8 mouse cellular contexts compared by ENCODE assay signal in the genomic region with DNA sequence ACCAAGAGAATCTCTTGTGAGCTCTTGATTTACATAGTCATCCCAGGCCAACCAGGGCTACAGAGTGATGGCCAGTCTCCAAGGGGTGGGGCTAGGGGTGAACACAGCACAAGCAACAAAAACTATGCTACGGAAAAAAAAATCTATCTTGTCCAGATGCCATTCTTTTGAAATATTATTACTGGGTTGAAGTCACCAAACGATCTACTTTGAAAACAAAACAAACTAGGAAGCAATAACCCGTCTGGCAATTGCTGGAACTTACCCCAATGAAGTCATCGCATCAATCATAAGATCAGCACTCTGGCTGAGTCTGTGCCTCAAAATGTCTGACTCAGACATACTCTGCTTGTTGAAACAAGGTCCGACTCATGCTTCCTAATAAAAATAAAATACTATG. TPM values are rescaled to one million over a fixed set of nuclear protein-coding genes. Genes with fewer than 3 reads are reported as not detected.
DNase-seq lines count a peak whose midpoint lies in the region; ATAC-seq and TF ChIP-seq lines count a peak whose summit lies in the region.

No protein-coding gene starts in this region.

- TF ChIP-seq POLR2A in cortical plate, adult 2 months (IDR thresholded peaks at IDR 0.05; ENCODE audit: extremely low read depth, insufficient read depth, low read length), result no peak; the same call in 1 of the 2 replicates

- H3K36me3 ChIP-seq in intestine, postnatal 0 days (ENCODE audit: control insufficient read depth, insufficient read depth), result peaks cover 10% of the 10 kb centered on the region; the same call in 1 of the 2 replicates
- H3K36me3 ChIP-seq in limb, embryonic 11.5 days (ENCODE audit: control insufficient read depth, insufficient read depth, low read length), result peaks cover 7% of the 10 kb centered on the region; the same call in 1 of the 2 replicates
- peaks cover 21% of the 10 kb centered on the region for H3K36me3 ChIP-seq in midbrain, embryonic 10.5 days
- peaks cover 16% of the 10 kb centered on the region for H3K36me3 ChIP-seq in stomach, embryonic 16.5 days (ENCODE audit: control insufficient read depth, insufficient read depth, low read length)

- no peaks in the 10 kb centered on the region for H3K9me3 ChIP-seq in intestine, postnatal 0 days (ENCODE audit: control insufficient read depth)
- H3K9me3 ChIP-seq in limb, embryonic 11.5 days (ENCODE audit: control insufficient read depth, low read length), result no peaks in the 10 kb centered on the region
- no peaks in the 10 kb centered on the region for H3K9me3 ChIP-seq in midbrain, embryonic 10.5 days (replicated peaks)
- no peaks in the 10 kb centered on the region for H3K9me3 ChIP-seq in stomach, embryonic 16.5 days (replicated peaks; ENCODE audit: control insufficient read depth, low read length)

- H3K4me3 ChIP-seq in cortical plate, adult 2 months (ENCODE audit: insufficient read depth, low read length), result peak overlapping the region; percentile 69
- H3K4me3 ChIP-seq in intestine, postnatal 0 days (ENCODE audit: low read depth, low read length), result peak overlapping the region; percentile 88
- H3K4me3 ChIP-seq in limb, embryonic 11.5 days (ENCODE audit: low read depth, low read length), result peak overlapping the region; percentile 77; the same call in 1 of the 2 replicates
- peak overlapping the region; percentile 61 for H3K4me3 ChIP-seq in midbrain, embryonic 10.5 days
- peak overlapping the region; percentile 85 for H3K4me3 ChIP-seq in stomach, embryonic 16.5 days (replicated peaks; ENCODE audit: low read length)

- H3K4me2 ChIP-seq in intestine, postnatal 0 days (replicated peaks; ENCODE audit: low read depth), result peak overlapping the region; percentile 86
- peak overlapping the region; percentile 77 for H3K4me2 ChIP-seq in limb, embryonic 11.5 days (ENCODE audit: low read depth, severe bottlenecking)
- H3K4me2 ChIP-seq in stomach, embryonic 16.5 days (ENCODE audit: low read depth, low read length), result peak overlapping the region; percentile 90

- peaks cover 5% of the 10 kb centered on the region; the same call in 1 of the 2 replicates for H3K4me1 ChIP-seq in cortical plate, adult 2 months (ENCODE audit: control insufficient read depth, insufficient read depth, low read length)
- no peaks in the 10 kb centered on the region for H3K4me1 ChIP-seq in intestine, postnatal 0 days (replicated peaks; ENCODE audit: control insufficient read depth, insufficient read depth, low read length)
- H3K4me1 ChIP-seq in limb, embryonic 11.5 days (ENCODE audit: control insufficient read depth, insufficient read depth, low read length), result peaks cover 10% of the 10 kb centered on the region
- peaks cover 33% of the 10 kb centered on the region for H3K4me1 ChIP-seq in midbrain, embryonic 10.5 days
- H3K4me1 ChIP-seq in stomach, embryonic 16.5 days (ENCODE audit: control insufficient read depth, insufficient read depth, low read length), result peaks cover 21% of the 10 kb centered on the region

- TF ChIP-seq CTCF in cortical plate, adult 2 months (IDR thresholded peaks at IDR 0.05; ENCODE audit: extremely low read depth, insufficient read depth, low read length), result no peak
- no peak for TF ChIP-seq CTCF in intestine, postnatal 0 days (IDR thresholded peaks at IDR 0.05; ENCODE audit: low read depth)

- H3K9ac ChIP-seq in intestine, postnatal 0 days (ENCODE audit: low read depth, low read length), result peak overlapping the region; percentile 83
- no peak overlapping the region; the same call in 1 of the 2 replicates for H3K9ac ChIP-seq in limb, embryonic 11.5 days (ENCODE audit: low read length)
- H3K9ac ChIP-seq in stomach, embryonic 16.5 days (ENCODE audit: low read length), result peak overlapping the region; percentile 98

- H3K27ac ChIP-seq in cortical plate, adult 2 months (ENCODE audit: insufficient read depth, low read length), result peak overlapping the region; percentile 28; the same call in 1 of the 2 replicates
- peak overlapping the region; percentile 99 for H3K27ac ChIP-seq in intestine, postnatal 0 days (ENCODE audit: low read depth, low read length)
- no peak overlapping the region for H3K27ac ChIP-seq in limb, embryonic 11.5 days (replicated peaks; ENCODE audit: low read depth, low read length)
- H3K27ac ChIP-seq in midbrain, embryonic 10.5 days (replicated peaks), result peak overlapping the region; percentile 96
- peak overlapping the region; percentile 100 for H3K27ac ChIP-seq in stomach, embryonic 16.5 days (ENCODE audit: low read length)

- DNase-seq in 3T3-L1 (ENCODE audit: low read depth, low spot score) (peak; percentile 97), R1 (ENCODE audit: low read depth, low spot score) (peak; percentile 79)
- peak; percentile 25 for DNase-seq in limb, embryonic 11.5 days (ENCODE audit: low spot score)
- no peak for DNase-seq in midbrain, embryonic 10.5 days (ENCODE audit: low spot score)

- 2% methylated on average over 5 of the region's 5 CpGs for WGBS in intestine, postnatal 0 days
- WGBS in limb, embryonic 11.5 days, result 29% methylated on average over 5 of the region's 5 CpGs
- 42% methylated on average over 5 of the region's 5 CpGs for WGBS in midbrain, embryonic 10.5 days
- 6% methylated on average over 5 of the region's 5 CpGs for WGBS in stomach, embryonic 16.5 days

- ATAC-seq in granulocyte monocyte progenitor cell, adult 5-6 weeks (replicated peaks; ENCODE audit: poor library complexity, severe bottlenecking), result peak; percentile 10; the same call in 1 of the 2 replicates
- peak; percentile 59 for ATAC-seq in intestine, postnatal 0 days
- no peak for ATAC-seq in limb, embryonic 11.5 days (ENCODE audit: insufficient number of reproducible peaks, low FRiP score, low TSS enrichment, low read depth)
- ATAC-seq in stomach, embryonic 16.5 days (ENCODE audit: insufficient read depth, low FRiP score), result 0 out of 2 replicates have a peak, but pooled peaks have one; percentile 37

- H3K27me3 ChIP-seq in intestine, postnatal 0 days (replicated peaks; ENCODE audit: control insufficient read depth, insufficient read depth, low read length), result no peaks in the 10 kb centered on the region
- no peaks in the 10 kb centered on the region for H3K27me3 ChIP-seq in limb, embryonic 11.5 days (ENCODE audit: control insufficient read depth, insufficient read depth, low read length)
- H3K27me3 ChIP-seq in midbrain, embryonic 10.5 days (ENCODE audit: low read depth, poor library complexity, severe bottlenecking), result no peaks in the 10 kb centered on the region
- no peaks in the 10 kb centered on the region for H3K27me3 ChIP-seq in stomach, embryonic 16.5 days (ENCODE audit: control insufficient read depth, insufficient read depth, low read length)

RNA-seq across cellular contexts. Expression of gene Ubb, which starts 1.2 kb away (rescaled TPM):
- 3,210 and 3,262 TPM in 2 replicates for polyA plus RNA-seq in cortical plate, adult 2 months (2012; rRNA removed)
- 870 and 954 TPM in 2 replicates for total RNA-seq in granulocyte monocyte progenitor cell, adult 5-6 weeks (2014; fragmentation: Nextera tagmentation)
- total RNA-seq in granulocyte monocyte progenitor cell, adult 5-6 weeks (2017), result 1,051 and 1,247 TPM in 2 replicates
- 2,405 and 2,440 TPM in 2 replicates for polyA plus RNA-seq in intestine, postnatal 0 days (2015; fragmentation: Nextera tagmentation; extraction: Ambion mirVana)
- 3,696 and 3,837 TPM in 2 replicates for polyA plus RNA-seq in limb, embryonic 11.5 days (2014; fragmentation: Nextera tagmentation; extraction: Ambion mirVana)
- 3,322 and 3,606 TPM in 2 replicates for polyA plus RNA-seq in midbrain, embryonic 10.5 days (2016; fragmentation: Nextera tagmentation; extraction: Ambion mirVana)
- polyA plus RNA-seq in stomach, embryonic 16.5 days (2015; fragmentation: Nextera tagmentation; extraction: Ambion mirVana), result 2,665 and 2,674 TPM in 2 replicates

RNA-seq across cellular contexts. Expression of gene Cenpv, which starts 10.7 kb away (rescaled TPM):
- 57.3 and 65.1 TPM in 2 replicates for polyA plus RNA-seq in cortical plate, adult 2 months (2012; rRNA removed)
- 25.2 and 30.3 TPM in 2 replicates for total RNA-seq in granulocyte monocyte progenitor cell, adult 5-6 weeks (2014; fragmentation: Nextera tagmentation)
- total RNA-seq in granulocyte monocyte progenitor cell, adult 5-6 weeks (2017), result 12.8 and 15.7 TPM in 2 replicates
- polyA plus RNA-seq in intestine, postnatal 0 days (2015; fragmentation: Nextera tagmentation; extraction: Ambion mirVana), result 54.9 and 55.2 TPM in 2 replicates
- 47.8 and 53.8 TPM in 2 replicates for polyA plus RNA-seq in limb, embryonic 11.5 days (2014; fragmentation: Nextera tagmentation; extraction: Ambion mirVana)
- polyA plus RNA-seq in midbrain, embryonic 10.5 days (2016; fragmentation: Nextera tagmentation; extraction: Ambion mirVana), result 41.7 and 53.7 TPM in 2 replicates
- 4.2 and 5.7 TPM in 2 replicates for polyA plus RNA-seq in stomach, embryonic 16.5 days (2015; fragmentation: Nextera tagmentation; extraction: Ambion mirVana)

RNA-seq across cellular contexts. Expression of gene Trpv2, which starts 24.5 kb away (rescaled TPM):
- 23.4 and 23.5 TPM in 2 replicates for polyA plus RNA-seq in cortical plate, adult 2 months (2012; rRNA removed)
- total RNA-seq in granulocyte monocyte progenitor cell, adult 5-6 weeks (2014; fragmentation: Nextera tagmentation), result 13.8 and 17.5 TPM in 2 replicates
- total RNA-seq in granulocyte monocyte progenitor cell, adult 5-6 weeks (2017), result 9.2 and 10.7 TPM in 2 replicates
- polyA plus RNA-seq in intestine, postnatal 0 days (2015; fragmentation: Nextera tagmentation; extraction: Ambion mirVana), result 6.0 and 6.3 TPM in 2 replicates
- polyA plus RNA-seq in limb, embryonic 11.5 days (2014; fragmentation: Nextera tagmentation; extraction: Ambion mirVana), result 0.69 and 1.4 TPM in 2 replicates
- polyA plus RNA-seq in midbrain, embryonic 10.5 days (2016; fragmentation: Nextera tagmentation; extraction: Ambion mirVana), result 3.5 and 6.4 TPM in 2 replicates
- polyA plus RNA-seq in stomach, embryonic 16.5 days (2015; fragmentation: Nextera tagmentation; extraction: Ambion mirVana), result 20.9 and 22.2 TPM in 2 replicates
